Mouse (Mus musculus) erythroblast, embryonic 14.5 days (primary cell): Measurements from ENCODE around the gene Cblb.

Experiments used
- GATA1 ChIP-seq: IDR thresholded peaks from 2 replicates; pipeline ENCODE4 v1.6.1; 2012; ENCODE audit warnings: low read length, inconsistent platforms, mixed read lengths
- TAL1 ChIP-seq: IDR thresholded peaks from 3 replicates; pipeline ENCODE4 v1.6.1; 2012; ENCODE audit warnings: low read length, inconsistent platforms, mixed read lengths

GRCm38 (mm10) chr16:52189103-52189502, 158.1 kb downstream of the Cblb start:
- TF ChIP-seq TAL1: no peak
- TF ChIP-seq GATA1: no peak
